Mouse (Mus musculus) hindbrain, postnatal 0 days (tissue): ENCODE measurements around the gene Tmem179b. TPM values are rescaled to one million over a fixed set of nuclear protein-coding genes. Genes with fewer than 3 reads are reported as not detected.

Experiments
- ATAC-seq: fragments of 200-750 bp; cut with Nextera tagmentation; 2 replicates; pipeline ENCODE4 v1.8.0; 2017; ENCODE audit warnings: mild to moderate bottlenecking, moderate TSS enrichment, moderate library complexity
- DNase-seq: peaks from one replicate; pipeline ENCODE4 v3.0.0-alpha.2; 2015; ENCODE audit warnings: low spot score
- H3K27ac ChIP-seq: fragments of 300-500 bp; sonication (generic); 2 replicates; pipeline ENCODE4 v1.5.1; 2014; ENCODE audit warnings: mild to moderate bottlenecking
- H3K27me3 ChIP-seq: fragments of 300-500 bp; sonication (generic); 2 replicates; pipeline ENCODE4 v1.6.1; 2014; ENCODE audit warnings: low read length, mixed read lengths; ENCODE audit not compliant: insufficient read depth
- H3K36me3 ChIP-seq: fragments of 300-500 bp; sonication (generic); 2 replicates; pipeline ENCODE4 v1.6.1; 2014; ENCODE audit warnings: low read length, mixed read lengths; ENCODE audit not compliant: insufficient read depth
- H3K4me1 ChIP-seq: fragments of 300-500 bp; sonication (generic); 2 replicates; pipeline ENCODE4 v1.6.1; 2014; ENCODE audit warnings: antibody characterized with exemption, low read length, mixed read lengths; ENCODE audit not compliant: insufficient read depth
- H3K4me2 ChIP-seq: fragments of 300-500 bp; sonication (generic); 2 replicates; pipeline ENCODE4 v1.6.1; 2014; ENCODE audit warnings: low read depth, mild to moderate bottlenecking, low read length, moderate library complexity, mixed read lengths
- H3K4me3 ChIP-seq: fragments of 300-500 bp; sonication (generic); 2 replicates; pipeline ENCODE4 v1.5.1; 2014; ENCODE audit warnings: low read length
- H3K9ac ChIP-seq: fragments of 300-500 bp; sonication (generic); replicated peaks from 2 replicates; pipeline ENCODE4 v1.6.1; 2014; ENCODE audit warnings: mild to moderate bottlenecking, low read length, moderate library complexity, mixed read lengths
- H3K9me3 ChIP-seq: fragments of 300-500 bp; sonication (generic); 2 replicates; pipeline ENCODE4 v1.6.1; 2016; ENCODE audit warnings: low read length, mixed read lengths
- CTCF ChIP-seq: IDR thresholded peaks from 2 replicates; pipeline ENCODE4 v1.5.1; 2016; ENCODE audit warnings: antibody characterized with exemption, control low read depth, low read depth
- WGBS: fragments of 180-500 bp; shearing (Covaris S2); extraction: QIAGEN DNeasy Blood & Tissue Kit; methylation state at CpG from one replicate; pipeline ENCODE4 v1.1.7; 2014; 5-methylcytosine and 5-hydroxymethylcytosine counted together
- polyA plus RNA-seq: library from polyadenylated mRNA; unstranded; fragments of >200 nt; fragmentation: Nextera tagmentation; extraction: Ambion mirVana; gene quantifications from 2 replicates; pipeline ENCODE4 v1.2.1, GENCODE M21; 2015
- total RNA-seq: library from RNA; depleted of rRNA; stranded (reverse); fragments of >200 nt; gene quantifications from 2 replicates; pipeline ENCODE4 v1.2.3, GENCODE M21; 2014

The Tmem179b gene
- total and polyA plus RNA-seq, 2 experiments from 2014 or later: 27.0 to 31.0 TPM

DNA sequence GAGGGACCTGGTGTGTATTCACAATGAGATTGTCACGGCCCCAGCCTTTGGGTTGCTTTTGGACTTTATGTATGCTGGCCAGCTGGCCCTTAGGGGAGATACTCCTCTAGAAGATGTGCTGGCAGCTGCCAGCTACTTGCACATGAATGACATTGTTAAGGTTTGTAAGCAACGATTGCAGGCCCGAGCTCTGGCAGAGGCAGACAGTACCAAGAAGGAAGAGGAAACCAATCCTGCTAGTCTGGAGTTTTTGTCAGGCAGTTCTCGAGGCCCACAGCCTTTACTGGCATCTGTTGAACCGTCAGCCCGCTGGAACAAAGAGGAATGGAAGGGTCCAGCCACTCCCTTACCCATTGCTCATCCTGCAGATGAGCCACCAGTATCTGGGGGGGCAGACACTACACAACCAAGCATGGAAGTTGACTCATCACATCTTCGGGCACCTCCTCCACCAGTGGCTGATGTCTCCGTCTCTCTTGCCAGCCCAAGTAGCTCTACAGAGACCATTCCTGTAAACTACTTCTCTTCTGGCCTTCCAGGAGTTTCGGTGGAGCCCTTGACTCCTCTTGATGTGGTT lies 29.0 kb upstream of the Tmem179b start:
- Histone ChIP-seq H3K9me3 (no peaks in the 10 kb centered on the region), H3K4me1 (no peaks in the 10 kb centered on the region), H3K4me3 (peak overlapping the region; percentile 53), H3K27me3 (no peaks in the 10 kb centered on the region), H3K4me2 (peak overlapping the region; percentile 74), H3K9ac (0 out of 2 replicates have a peak overlapping the region, but pooled peaks have one; percentile 49), H3K36me3 (no peaks in the 10 kb centered on the region; the same call in 1 of the 2 replicates), H3K27ac (peak overlapping the region; percentile 84)
- TF ChIP-seq CTCF: no peak
- ATAC-seq: no peak
- no peak for DNase-seq
- WGBS: 86% methylated on average over 9 of the region's 9 CpGs

DNA sequence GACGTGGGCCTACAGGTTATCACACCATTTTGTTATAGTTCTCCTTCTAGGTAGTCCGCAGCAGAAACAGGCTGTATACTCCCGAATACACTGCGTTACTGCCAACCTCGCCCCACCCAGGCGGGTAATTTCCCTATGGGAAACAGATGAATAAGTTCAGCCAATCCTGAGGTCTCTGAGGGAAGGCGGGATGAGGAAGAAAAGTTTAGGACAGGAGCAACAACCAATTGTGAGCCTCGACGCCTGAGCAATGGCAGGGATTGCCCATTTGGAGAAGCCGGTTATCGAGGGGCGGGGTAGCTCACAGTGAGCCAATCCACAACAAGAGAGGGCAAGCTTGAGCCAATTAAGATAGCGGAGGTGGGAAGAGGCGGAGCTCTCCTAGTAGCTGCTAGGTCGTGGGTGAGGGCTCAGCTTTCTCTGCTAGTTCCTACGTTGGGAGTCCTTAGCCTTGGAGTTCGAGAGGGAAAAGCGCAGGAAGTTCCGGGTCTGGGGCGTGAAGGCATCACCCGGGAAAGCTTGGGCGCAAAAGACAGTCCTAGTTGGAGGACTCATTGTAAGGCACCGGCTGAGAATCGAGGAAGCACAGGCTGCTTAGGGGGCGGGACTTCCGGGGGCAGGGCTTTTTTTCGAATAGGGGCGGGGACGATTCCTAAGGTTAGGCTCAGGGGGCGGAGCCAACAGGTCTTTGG lies 28.0 kb upstream of the Tmem179b start, which contains the start of gene Zbtb3:
Gene Zbtb3 (plus strand): TSS at position 426 of the 692 bp plus-strand sequence.
- peak within 1 kb of the TSS; percentile 74 for H3K4me2 ChIP-seq
- H3K4me1 ChIP-seq: peaks cover 3% of the 10 kb centered on the region; the same call in 1 of the 2 replicates
- peak; percentile 98 for ATAC-seq
- under 1% methylated on average over 30 of the region's 30 CpGs for WGBS
- DNase-seq: peak; percentile 98
- H3K9me3 ChIP-seq: no peaks in the 10 kb centered on the region
- peak within 1 kb of the TSS; percentile 49 for H3K9ac ChIP-seq
- no peaks in the 10 kb centered on the region; the same call in 1 of the 2 replicates for H3K36me3 ChIP-seq
- TF ChIP-seq CTCF: no peak
- H3K27ac ChIP-seq: peak within 1 kb of the TSS; percentile 84
- no peaks in the 10 kb centered on the region for H3K27me3 ChIP-seq
- H3K4me3 ChIP-seq: peak within 1 kb of the TSS; percentile 53

- Histone ChIP-seq H3K27me3 (no peaks in the 10 kb centered on the region), H3K9me3 (no peaks in the 10 kb centered on the region), H3K4me1 (peaks cover 3% of the 10 kb centered on the region; the same call in 1 of the 2 replicates), H3K9ac (no peak overlapping the region), H3K4me2 (peak overlapping the region; percentile 76), H3K36me3 (peaks cover 18% of the 10 kb centered on the region), H3K4me3 (0 out of 2 replicates have a peak overlapping the region, but pooled peaks have one; percentile 81), H3K27ac (no peak overlapping the region)
- TF ChIP-seq CTCF: 0 out of 2 replicates have a peak, but pooled peaks have one; percentile 5
- ATAC-seq (no peak), DNase-seq (no peak)
These were observed 24.7 kb upstream of the Tmem179b start for GRCm38 (mm10) chr19:8798947-8799315.

GRCm38 (mm10) chr19:8798264-8798946 lies 24.1 kb upstream of the Tmem179b start, which contains the start of gene Polr2g:
Gene Polr2g, minus strand, starts transcription at chr19:8798577.
- Histone ChIP-seq H3K4me2 (peak within 1 kb of the TSS; percentile 76), H3K27me3 (no peaks in the 10 kb centered on the region), H3K27ac (peak within 1 kb of the TSS; percentile 76), H3K36me3 (peaks cover 23% of the 10 kb centered on the region), H3K9me3 (no peaks in the 10 kb centered on the region), H3K9ac (peak within 1 kb of the TSS; percentile 77), H3K4me1 (peaks cover 3% of the 10 kb centered on the region; the same call in 1 of the 2 replicates), H3K4me3 (peak within 1 kb of the TSS; percentile 81)
- ATAC-seq: peak; percentile 73
- DNase-seq: peak; percentile 96
- no peak for TF ChIP-seq CTCF
- WGBS: 2% methylated on average over 25 of the region's 25 CpGs

GRCm38 (mm10) chr19:8790171-8790570 lies 15.9 kb upstream of the Tmem179b start:
- 75% methylated on average over 7 of the region's 7 CpGs for WGBS
- no peak overlapping the region for H3K9ac ChIP-seq
- no peak for DNase-seq
- H3K27me3 ChIP-seq: no peaks in the 10 kb centered on the region
- no peak for ATAC-seq
- peaks cover 23% of the 10 kb centered on the region for H3K36me3 ChIP-seq
- no peak overlapping the region for H3K27ac ChIP-seq
- TF ChIP-seq CTCF: no peak
- H3K4me3 ChIP-seq: no peak overlapping the region
- H3K4me1 ChIP-seq: no peaks in the 10 kb centered on the region
- H3K4me2 ChIP-seq: no peak overlapping the region
- H3K9me3 ChIP-seq: no peaks in the 10 kb centered on the region

- H3K27me3 ChIP-seq: no peaks in the 10 kb centered on the region
- 40% methylated on average over 1 of the region's 1 CpGs for WGBS
These were observed 14.9 kb upstream of the Tmem179b start for GRCm38 (mm10) chr19:8789171-8789570.

More at GRCm38 (mm10) chr19:8789171-8789570, 14.9 kb upstream of the Tmem179b start:
- no peak overlapping the region for H3K4me2 ChIP-seq
- no peaks in the 10 kb centered on the region for H3K9me3 ChIP-seq
- no peak for TF ChIP-seq CTCF
- DNase-seq: no peak
- H3K27ac ChIP-seq: peak overlapping the region; percentile 42; the same call in 1 of the 2 replicates
- no peak for ATAC-seq
- no peaks in the 10 kb centered on the region for H3K4me1 ChIP-seq
- H3K36me3 ChIP-seq: peaks cover 13% of the 10 kb centered on the region
- H3K4me3 ChIP-seq: no peak overlapping the region
- H3K9ac ChIP-seq: no peak overlapping the region
